Mouse (Mus musculus): ENCODE data around the gene Icam1. TPM values are rescaled to one million over a fixed set of nuclear protein-coding genes. Genes with fewer than 3 reads are reported as not detected.

Gene Icam1
- polyA plus RNA-seq, 1 experiment from 2014 or later = 8.1 TPM

GRCm38 (mm10) chr9:20975431-20976215 is 40.2 kb upstream of the Icam1 start:
- H3K36me3 ChIP-seq (ENCODE audit: control insufficient read depth, insufficient read depth, low read length) = no peaks in the 10 kb centered on the region
- WGBS (ENCODE audit: insufficient replicate concordance) = under 1% methylated on average over 45 of the region's 45 CpGs
- peaks cover 41% of the 10 kb centered on the region for H3K4me1 ChIP-seq (ENCODE audit: control insufficient read depth, insufficient read depth, low read length)
- H3K27ac ChIP-seq (ENCODE audit: low read depth, low read length) = peak overlapping the region; percentile 90
- peak overlapping the region; percentile 78 for H3K4me3 ChIP-seq (ENCODE audit: low read depth, low read length)
- H3K4me2 ChIP-seq = peak overlapping the region; percentile 86
- peak overlapping the region; percentile 83 for H3K9ac ChIP-seq (ENCODE audit: low read depth, low read length)
- ATAC-seq (replicated peaks; ENCODE audit: insufficient number of reproducible peaks, low FRiP score, low TSS enrichment) = peak; percentile 64
- no peaks in the 10 kb centered on the region for H3K27me3 ChIP-seq (ENCODE audit: control insufficient read depth, insufficient read depth, low read length)
- no peaks in the 10 kb centered on the region for H3K9me3 ChIP-seq (replicated peaks; ENCODE audit: control insufficient read depth, low read length)

GRCm38 (mm10) chr9:20976216-20976960 is 39.4 kb upstream of the Icam1 start, which contains the start of gene S1pr2:
Gene S1pr2 (minus strand): TSS chr9:20976781.
- peaks cover 41% of the 10 kb centered on the region for H3K4me1 ChIP-seq (ENCODE audit: control insufficient read depth, insufficient read depth, low read length)
- peak; percentile 65 for ATAC-seq (replicated peaks; ENCODE audit: insufficient number of reproducible peaks, low FRiP score, low TSS enrichment)
- no peaks in the 10 kb centered on the region for H3K27me3 ChIP-seq (ENCODE audit: control insufficient read depth, insufficient read depth, low read length)
- no peaks in the 10 kb centered on the region for H3K36me3 ChIP-seq (ENCODE audit: control insufficient read depth, insufficient read depth, low read length)
- peak within 1 kb of the TSS; percentile 78 for H3K4me3 ChIP-seq (ENCODE audit: low read depth, low read length)
- H3K27ac ChIP-seq (ENCODE audit: low read depth, low read length) = peak within 1 kb of the TSS; percentile 90
- under 1% methylated on average over 47 of the region's 47 CpGs for WGBS (ENCODE audit: insufficient replicate concordance)
- peak within 1 kb of the TSS; percentile 86 for H3K4me2 ChIP-seq
- H3K9ac ChIP-seq (ENCODE audit: low read depth, low read length) = peak within 1 kb of the TSS; percentile 83
- H3K9me3 ChIP-seq (replicated peaks; ENCODE audit: control insufficient read depth, low read length) = no peaks in the 10 kb centered on the region

GRCm38 (mm10) chr9:20976961-20977689 is 38.7 kb upstream of the Icam1 start:
- Histone ChIP-seq H3K4me2 (peak overlapping the region; percentile 86), H3K4me3 (ENCODE audit: low read depth, low read length) (peak overlapping the region; percentile 78), H3K9ac (ENCODE audit: low read depth, low read length) (peak overlapping the region; percentile 83; the same call in 1 of the 2 replicates), H3K36me3 (ENCODE audit: control insufficient read depth, insufficient read depth, low read length) (no peaks in the 10 kb centered on the region), H3K4me1 (ENCODE audit: control insufficient read depth, insufficient read depth, low read length) (peaks cover 35% of the 10 kb centered on the region), H3K27ac (ENCODE audit: low read depth, low read length) (peak overlapping the region; percentile 90), H3K9me3 (replicated peaks; ENCODE audit: control insufficient read depth, low read length) (no peaks in the 10 kb centered on the region), H3K27me3 (ENCODE audit: control insufficient read depth, insufficient read depth, low read length) (no peaks in the 10 kb centered on the region)
- 3% methylated on average over 4 of the region's 4 CpGs for WGBS (ENCODE audit: insufficient replicate concordance)
- ATAC-seq (replicated peaks; ENCODE audit: insufficient number of reproducible peaks, low FRiP score, low TSS enrichment) = no peak

GRCm38 (mm10) chr9:20978409-20979095 is 37.2 kb upstream of the Icam1 start:
- Histone ChIP-seq H3K4me2 (no peak overlapping the region), H3K9me3 (replicated peaks; ENCODE audit: control insufficient read depth, low read length) (no peaks in the 10 kb centered on the region), H3K9ac (ENCODE audit: low read depth, low read length) (no peak overlapping the region), H3K27me3 (ENCODE audit: control insufficient read depth, insufficient read depth, low read length) (no peaks in the 10 kb centered on the region), H3K27ac (ENCODE audit: low read depth, low read length) (peak overlapping the region; percentile 12; the same call in 1 of the 2 replicates), H3K4me3 (ENCODE audit: low read depth, low read length) (no peak overlapping the region), H3K36me3 (ENCODE audit: control insufficient read depth, insufficient read depth, low read length) (no peaks in the 10 kb centered on the region), H3K4me1 (ENCODE audit: control insufficient read depth, insufficient read depth, low read length) (peaks cover 22% of the 10 kb centered on the region)
- WGBS (ENCODE audit: insufficient replicate concordance) = 61% methylated on average over 10 of the region's 10 CpGs
- ATAC-seq (replicated peaks; ENCODE audit: insufficient number of reproducible peaks, low FRiP score, low TSS enrichment) = no peak

- H3K9me3 ChIP-seq (replicated peaks; ENCODE audit: control insufficient read depth, low read length) = no peaks in the 10 kb centered on the region
- H3K27ac ChIP-seq (ENCODE audit: low read depth, low read length) = 0 out of 2 replicates have a peak overlapping the region, but pooled peaks have one; percentile 12
- H3K36me3 ChIP-seq (ENCODE audit: control insufficient read depth, insufficient read depth, low read length) = no peaks in the 10 kb centered on the region
- no peak overlapping the region for H3K4me3 ChIP-seq (ENCODE audit: low read depth, low read length)
- WGBS (ENCODE audit: insufficient replicate concordance) = 53% methylated on average over 5 of the region's 5 CpGs
- H3K4me1 ChIP-seq (ENCODE audit: control insufficient read depth, insufficient read depth, low read length) = peaks cover 15% of the 10 kb centered on the region
- H3K27me3 ChIP-seq (ENCODE audit: control insufficient read depth, insufficient read depth, low read length) = no peaks in the 10 kb centered on the region
- H3K9ac ChIP-seq (ENCODE audit: low read depth, low read length) = no peak overlapping the region
- no peak overlapping the region for H3K4me2 ChIP-seq
- no peak for ATAC-seq (replicated peaks; ENCODE audit: insufficient number of reproducible peaks, low FRiP score, low TSS enrichment)
These were observed 36.6 kb upstream of the Icam1 start for GRCm38 (mm10) chr9:20979181-20979580.

- ATAC-seq (replicated peaks; ENCODE audit: insufficient number of reproducible peaks, low FRiP score, low TSS enrichment) = no peak
- no peaks in the 10 kb centered on the region for H3K9me3 ChIP-seq (replicated peaks; ENCODE audit: control insufficient read depth, low read length)
- no peak overlapping the region for H3K4me3 ChIP-seq (ENCODE audit: low read depth, low read length)
- no peak overlapping the region for H3K27ac ChIP-seq (ENCODE audit: low read depth, low read length)
- no peak overlapping the region for H3K9ac ChIP-seq (ENCODE audit: low read depth, low read length)
- no peak overlapping the region for H3K4me2 ChIP-seq
- H3K27me3 ChIP-seq (ENCODE audit: control insufficient read depth, insufficient read depth, low read length) = no peaks in the 10 kb centered on the region
- peaks cover 9% of the 10 kb centered on the region for H3K4me1 ChIP-seq (ENCODE audit: control insufficient read depth, insufficient read depth, low read length)
- no peaks in the 10 kb centered on the region for H3K36me3 ChIP-seq (ENCODE audit: control insufficient read depth, insufficient read depth, low read length)
- 82% methylated on average over 7 of the region's 7 CpGs for WGBS (ENCODE audit: insufficient replicate concordance)
These were observed 36.0 kb upstream of the Icam1 start for GRCm38 (mm10) chr9:20979769-20980168.

GRCm38 (mm10) chr9:20982171-20982570 is 33.6 kb upstream of the Icam1 start:
- H3K9ac ChIP-seq (ENCODE audit: low read depth, low read length) = no peak overlapping the region
- no peak overlapping the region for H3K4me3 ChIP-seq (ENCODE audit: low read depth, low read length)
- H3K4me2 ChIP-seq = no peak overlapping the region
- H3K9me3 ChIP-seq (replicated peaks; ENCODE audit: control insufficient read depth, low read length) = no peaks in the 10 kb centered on the region
- H3K4me1 ChIP-seq (ENCODE audit: control insufficient read depth, insufficient read depth, low read length) = 0 out of 2 replicates have a peak, but pooled peaks cover 3% of the 10 kb centered on the region
- H3K27ac ChIP-seq (ENCODE audit: low read depth, low read length) = no peak overlapping the region
- no peaks in the 10 kb centered on the region for H3K27me3 ChIP-seq (ENCODE audit: control insufficient read depth, insufficient read depth, low read length)
- WGBS (ENCODE audit: insufficient replicate concordance) = 71% methylated on average over 3 of the region's 3 CpGs
- ATAC-seq (replicated peaks; ENCODE audit: insufficient number of reproducible peaks, low FRiP score, low TSS enrichment) = no peak
- H3K36me3 ChIP-seq (ENCODE audit: control insufficient read depth, insufficient read depth, low read length) = no peaks in the 10 kb centered on the region

- 41% methylated on average over 5 of the region's 5 CpGs for WGBS (ENCODE audit: insufficient replicate concordance)
- H3K36me3 ChIP-seq (ENCODE audit: control insufficient read depth, insufficient read depth, low read length) = no peaks in the 10 kb centered on the region
- H3K4me2 ChIP-seq = no peak overlapping the region
- no peaks in the 10 kb centered on the region for H3K9me3 ChIP-seq (replicated peaks; ENCODE audit: control insufficient read depth, low read length)
- H3K27ac ChIP-seq (ENCODE audit: low read depth, low read length) = no peak overlapping the region
- H3K27me3 ChIP-seq (ENCODE audit: control insufficient read depth, insufficient read depth, low read length) = peaks cover 3% of the 10 kb centered on the region; the same call in 1 of the 2 replicates
- H3K4me1 ChIP-seq (ENCODE audit: control insufficient read depth, insufficient read depth, low read length) = 0 out of 2 replicates have a peak, but pooled peaks cover 2% of the 10 kb centered on the region
- no peak overlapping the region for H3K4me3 ChIP-seq (ENCODE audit: low read depth, low read length)
- H3K9ac ChIP-seq (ENCODE audit: low read depth, low read length) = no peak overlapping the region
- no peak for ATAC-seq (replicated peaks; ENCODE audit: insufficient number of reproducible peaks, low FRiP score, low TSS enrichment)
These were observed 32.6 kb upstream of the Icam1 start for GRCm38 (mm10) chr9:20983169-20983568.

Measured in heart, embryonic 11.5 days (tissue).